Mouse (Mus musculus) midbrain, embryonic 11.5 days (tissue): Measurements from ENCODE around the gene Olfr61. TPM values are rescaled to one million over a fixed set of nuclear protein-coding genes. Genes with fewer than 3 reads are reported as not detected.
"Not testable (repeated sequence)": the region's sequence is repeated elsewhere in the genome, so short reads cannot be mapped to it uniquely, and the experiment has no call there.

Source experiments
- ATAC-seq: fragments of 200-750 bp; cut with Nextera tagmentation; 2 replicates; pipeline ENCODE4 v1.8.0; 2017; ENCODE audit warnings: moderate TSS enrichment, moderate library complexity; ENCODE audit not compliant: low FRiP score
- DNase-seq: peaks from one replicate; pipeline ENCODE4 v3.0.0; 2015; ENCODE audit warnings: low spot score; ENCODE audit errors: missing footprints
- H3K27ac ChIP-seq: fragments of 300-500 bp; sonication (generic); 2 replicates; pipeline ENCODE4 v1.5.1; 2014; ENCODE audit warnings: low read depth, low read length
- H3K27me3 ChIP-seq: fragments of 300-500 bp; sonication (generic); 2 replicates; pipeline ENCODE4 v1.6.1; 2014; ENCODE audit warnings: mild to moderate bottlenecking, low read length, moderate library complexity, mixed read lengths; ENCODE audit not compliant: control insufficient read depth, insufficient read depth
- H3K36me3 ChIP-seq: fragments of 300-500 bp; sonication (generic); 2 replicates; pipeline ENCODE4 v1.6.1; 2014; ENCODE audit warnings: mild to moderate bottlenecking, low read length, moderate library complexity, mixed read lengths; ENCODE audit not compliant: control insufficient read depth, insufficient read depth
- H3K4me1 ChIP-seq: fragments of 300-500 bp; sonication (generic); 2 replicates; pipeline ENCODE4 v1.6.1; 2014; ENCODE audit warnings: low read length; ENCODE audit not compliant: control insufficient read depth, insufficient read depth
- H3K4me2 ChIP-seq: fragments of 300-500 bp; sonication (generic); 2 replicates; pipeline ENCODE4 v1.6.1; 2014; ENCODE audit warnings: mild to moderate bottlenecking, moderate library complexity
- H3K4me3 ChIP-seq: fragments of 300-500 bp; sonication (generic); 2 replicates; pipeline ENCODE4 v1.5.1; 2014; ENCODE audit warnings: low read depth, low read length
- H3K9ac ChIP-seq: fragments of 300-500 bp; sonication (generic); 2 replicates; pipeline ENCODE4 v1.6.1; 2014; ENCODE audit warnings: low read length
- H3K9me3 ChIP-seq: fragments of 300-500 bp; sonication (generic); 2 replicates; pipeline ENCODE4 v1.6.1; 2016; ENCODE audit warnings: low read length; ENCODE audit not compliant: control insufficient read depth
- WGBS: fragments of 180-500 bp; shearing (Covaris S2); extraction: QIAGEN DNeasy Blood & Tissue Kit; methylation state at CpG from one replicate; pipeline ENCODE4 v1.1.7; 2014; 5-methylcytosine and 5-hydroxymethylcytosine counted together
- polyA plus RNA-seq: library from polyadenylated mRNA; unstranded; fragments of >200 nt; fragmentation: Nextera tagmentation; extraction: Ambion mirVana; gene quantifications from 2 replicates; pipeline ENCODE4 v1.2.1, GENCODE M21; 2014

The Olfr61 gene
- not detected in 2 replicates for polyA plus RNA-seq

GRCm38 (mm10) chr7:140628670-140629069 lies at the start of gene Olfr61:
Gene Olfr61 (plus strand): TSS chr7:140628970.
- WGBS: 92% methylated on average over 3 of the region's 3 CpGs
- not testable (repeated sequence) for ATAC-seq

DNA sequence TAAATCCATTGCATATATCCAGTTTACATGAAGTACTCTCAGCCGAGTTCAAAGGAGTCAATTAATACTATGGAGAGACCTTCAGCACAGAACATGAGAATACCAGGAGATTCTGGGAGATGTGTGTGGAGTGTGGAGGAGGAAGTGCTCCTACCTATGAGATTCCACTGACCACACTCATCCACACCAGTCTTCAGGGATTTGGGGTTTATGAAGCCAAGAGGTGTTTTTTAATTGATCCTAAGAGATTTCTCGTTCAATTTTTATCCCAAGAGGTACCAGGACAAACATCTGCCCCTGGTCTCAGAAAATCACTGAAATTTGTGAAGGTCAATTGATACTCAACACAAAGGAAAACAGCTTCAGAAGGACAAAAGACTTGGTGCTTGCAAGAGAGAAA lies 27.8 kb upstream of the Olfr61 start, which contains the start of gene Olfr46:
Olfr46 (plus strand) TSS at position 301 of the 400 bp plus-strand sequence.
- not testable (repeated sequence) for DNase-seq
- 87% methylated on average over 2 of the region's 2 CpGs for WGBS

More at GRCm38 (mm10) chr7:140628670-140629069, at the start of gene Olfr61:
- H3K9ac ChIP-seq, H3K27me3 ChIP-seq, H3K4me2 ChIP-seq, H3K27ac ChIP-seq, H3K4me3 ChIP-seq, H3K4me1 ChIP-seq, DNase-seq, H3K36me3 ChIP-seq, H3K9me3 ChIP-seq: not testable (repeated sequence)

DNA sequence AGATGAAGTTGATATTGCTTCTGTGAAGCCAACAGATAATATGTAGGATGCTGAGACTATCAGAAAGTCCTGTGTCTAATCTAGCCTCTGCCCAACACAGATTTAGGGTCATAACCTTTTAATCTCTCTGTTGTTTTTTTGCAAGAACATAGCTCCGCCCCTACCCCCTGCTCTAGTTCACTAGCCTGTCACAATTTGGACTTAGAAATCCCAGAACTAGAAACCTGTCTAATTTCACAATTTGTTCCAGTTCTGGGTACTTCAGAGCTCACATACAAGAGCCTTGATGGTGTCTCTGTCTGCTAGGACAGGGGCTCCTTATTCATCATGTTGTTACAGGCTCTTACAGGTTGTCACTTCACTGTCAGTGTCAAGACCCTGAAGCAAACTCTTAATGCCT lies 1.8 kb downstream of the Olfr61 start:
- no peaks in the 10 kb centered on the region for H3K4me1 ChIP-seq
- H3K9me3 ChIP-seq: no peaks in the 10 kb centered on the region
- DNase-seq: no peak
- no peak overlapping the region for H3K4me2 ChIP-seq
- no peak overlapping the region for H3K4me3 ChIP-seq
- no peak overlapping the region for H3K27ac ChIP-seq
- no peak for ATAC-seq
- no peaks in the 10 kb centered on the region for H3K36me3 ChIP-seq
- WGBS: 61% methylated on average over 1 of the region's 1 CpGs
- no peaks in the 10 kb centered on the region for H3K27me3 ChIP-seq
- H3K9ac ChIP-seq: no peak overlapping the region

More for the DNA sequence above, 27.8 kb upstream of the Olfr61 start, which contains the start of gene Olfr46:
- ATAC-seq, H3K36me3 ChIP-seq, H3K4me2 ChIP-seq, H3K4me3 ChIP-seq, H3K27me3 ChIP-seq, H3K9me3 ChIP-seq, H3K4me1 ChIP-seq, H3K27ac ChIP-seq, H3K9ac ChIP-seq: not testable (repeated sequence)

GRCm38 (mm10) chr7:140646152-140646551 lies 17.4 kb downstream of the Olfr61 start, which contains the start of gene Olfr53:
Gene Olfr53 (plus strand): TSS chr7:140646452.
- Histone ChIP-seq H3K4me2 (no peak within 1 kb of the TSS), H3K36me3 (no peaks in the 10 kb centered on the region), H3K9me3 (no peaks in the 10 kb centered on the region), H3K9ac (no peak within 1 kb of the TSS), H3K27me3 (no peaks in the 10 kb centered on the region), H3K4me3 (no peak within 1 kb of the TSS), H3K27ac (no peak within 1 kb of the TSS), H3K4me1 (no peaks in the 10 kb centered on the region)
- no peak for DNase-seq
- WGBS: 96% methylated on average over 1 of the region's 1 CpGs
- no peak for ATAC-seq

GRCm38 (mm10) chr7:140659630-140660029 lies 30.9 kb downstream of the Olfr61 start, which contains the start of gene Olfr539:
Gene Olfr539 (plus strand): TSS chr7:140659930.
- no peak within 1 kb of the TSS for H3K4me3 ChIP-seq
- H3K36me3 ChIP-seq: no peaks in the 10 kb centered on the region
- DNase-seq (no peak), ATAC-seq (no peak)
- no peak within 1 kb of the TSS for H3K27ac ChIP-seq
- H3K9me3 ChIP-seq: no peaks in the 10 kb centered on the region
- no peaks in the 10 kb centered on the region for H3K4me1 ChIP-seq
- H3K9ac ChIP-seq: no peak within 1 kb of the TSS
- WGBS: 91% methylated on average over 4 of the region's 4 CpGs
- H3K27me3 ChIP-seq: no peaks in the 10 kb centered on the region
- no peak within 1 kb of the TSS for H3K4me2 ChIP-seq

- not testable (repeated sequence) for H3K27me3 ChIP-seq, ATAC-seq, H3K9me3 ChIP-seq, H3K27ac ChIP-seq, H3K9ac ChIP-seq, H3K4me1 ChIP-seq, H3K4me2 ChIP-seq, DNase-seq, H3K4me3 ChIP-seq, H3K36me3 ChIP-seq
- 85% methylated on average over 3 of the region's 3 CpGs for WGBS
These were observed 41.9 kb downstream of the Olfr61 start for GRCm38 (mm10) chr7:140670693-140671092.

GRCm38 (mm10) chr7:140675863-140676262 lies 47.1 kb downstream of the Olfr61 start:
- Histone ChIP-seq H3K27ac (no peak overlapping the region), H3K36me3 (no peaks in the 10 kb centered on the region), H3K9ac (no peak overlapping the region), H3K27me3 (no peaks in the 10 kb centered on the region), H3K9me3 (no peaks in the 10 kb centered on the region; the same call in 1 of the 2 replicates), H3K4me1 (no peaks in the 10 kb centered on the region), H3K4me3 (no peak overlapping the region), H3K4me2 (peak overlapping the region; percentile 23)
- DNase-seq (no peak), ATAC-seq (peak; percentile 66; the same call in 1 of the 2 replicates)
- WGBS: 8% methylated on average over 2 of the region's 6 CpGs

- not testable (repeated sequence) for ATAC-seq, H3K4me3 ChIP-seq
- 69% methylated on average over 4 of the region's 4 CpGs for WGBS
These were observed 50.8 kb downstream of the Olfr61 start for GRCm38 (mm10) chr7:140679591-140679990.

GRCm38 (mm10) chr7:140681651-140682050 lies 52.9 kb downstream of the Olfr61 start, which contains the start of gene Olfr45:
Gene Olfr45 (plus strand): TSS chr7:140681951.
- H3K27me3 ChIP-seq: no peaks in the 10 kb centered on the region
- 96% methylated on average over 1 of the region's 1 CpGs for whole genome bisulfite sequencing
- no peak for ATAC-seq

More at GRCm38 (mm10) chr7:140679591-140679990, 50.8 kb downstream of the Olfr61 start:
- H3K9ac ChIP-seq, H3K27ac ChIP-seq, DNase-seq, H3K4me2 ChIP-seq, H3K9me3 ChIP-seq, H3K36me3 ChIP-seq, H3K4me1 ChIP-seq, H3K27me3 ChIP-seq: not testable (repeated sequence)

More at GRCm38 (mm10) chr7:140681651-140682050, 52.9 kb downstream of the Olfr61 start, which contains the start of gene Olfr45:
- H3K4me2 ChIP-seq: no peak within 1 kb of the TSS
- no peak within 1 kb of the TSS for H3K4me3 ChIP-seq
- DNase-seq: no peak
- no peak within 1 kb of the TSS for H3K9ac ChIP-seq
- H3K36me3 ChIP-seq: no peaks in the 10 kb centered on the region
- no peaks in the 10 kb centered on the region for H3K9me3 ChIP-seq
- no peak within 1 kb of the TSS for H3K27ac ChIP-seq
- H3K4me1 ChIP-seq: no peaks in the 10 kb centered on the region
